Mouse (Mus musculus) ZHBTc4 (cell line): ENCODE data around the gene Tmco3.

Experiments used
- DNase-seq: peaks from one replicate; pipeline ENCODE4 v3.0.0-alpha.2; 2011; ENCODE audit warnings: low read depth, low spot score

Tmco3 gene

DNA sequence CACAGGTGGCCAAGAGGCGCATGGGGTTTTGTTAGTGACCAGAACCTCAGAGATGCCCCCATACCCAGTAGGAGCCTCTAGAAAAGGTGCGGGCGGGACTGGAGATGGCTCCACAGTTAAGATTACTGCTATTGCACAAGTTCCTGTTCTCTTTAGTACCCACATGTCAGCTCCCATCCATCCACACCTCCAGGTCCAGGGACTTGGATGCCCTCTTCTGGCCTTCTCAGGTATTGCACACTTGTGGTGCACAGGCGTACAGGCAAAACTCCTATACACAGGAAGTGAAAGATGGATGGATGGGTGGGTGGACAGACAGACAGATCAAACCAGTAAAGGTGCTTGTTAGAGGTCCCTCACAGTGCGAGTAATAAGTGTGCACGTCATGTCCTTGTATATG is 73.9 kb downstream of the Tmco3 start:
- DNase-seq = peak; percentile 89
